18 mouse cellular contexts compared by ENCODE assay signal in the genomic region with DNA sequence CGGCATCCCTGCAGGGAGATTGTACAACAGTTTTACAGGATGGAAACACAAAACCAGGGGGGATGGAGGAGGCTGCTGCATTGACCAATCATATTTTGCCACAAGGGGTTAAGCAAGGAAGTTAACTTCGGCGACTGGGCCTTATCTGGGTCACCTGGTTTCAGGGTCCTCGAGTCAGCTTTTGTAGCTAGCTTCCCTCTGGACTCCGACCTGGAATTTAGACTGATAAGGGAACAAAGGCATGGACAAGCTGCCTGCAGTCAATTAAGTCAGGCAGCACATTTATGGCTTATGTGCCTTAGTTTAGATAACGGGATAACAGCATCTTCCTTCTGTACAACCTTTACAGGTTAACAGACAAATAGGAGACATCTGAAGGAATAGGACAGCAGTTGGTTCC.
"Had no signal": no experiment of that assay in that cellular context is flagged by ENCODE, and none has a peak within 500 bp of the region (broad histone marks: within the 10 kb centered on the region; RNA-seq: fewer than 3 reads in every experiment).

No protein-coding gene starts in this region.

- H3K36me3 ChIP-seq: midbrain, embryonic 12.5 days; neural tube, embryonic 13.5 days; neural tube, embryonic 15.5 days had no signal

- H3K27me3 ChIP-seq: midbrain, embryonic 12.5 days; neural tube, embryonic 13.5 days; neural tube, embryonic 15.5 days had no signal

- H3K9ac ChIP-seq: liver, embryonic 14.5 days; lung, embryonic 14.5 days; midbrain, embryonic 12.5 days; neural tube, embryonic 13.5 days; neural tube, embryonic 15.5 days had no signal

- DNase-seq: lung, adult 18-20 months; lung, embryonic 14.5 days; lung, postnatal 10 days; lung, postnatal 4 days; midbrain, embryonic 14.5 days; retina, postnatal 1 day; right cerebral cortex, adult 18-20 months; right cerebral cortex, postnatal 25 days; right cerebral cortex, postnatal 4 days; spleen, adult 18-20 months; thymus, adult 2 months; thymus, postnatal 25 days had no signal

- ATAC-seq: midbrain, embryonic 16.5 days had no signal

- H3K4me3 ChIP-seq: midbrain, embryonic 12.5 days; myocyte; neural tube, embryonic 13.5 days; neural tube, embryonic 15.5 days had no signal

- H3K27ac ChIP-seq: liver, embryonic 14.5 days; midbrain, embryonic 12.5 days; neural tube, embryonic 13.5 days; neural tube, embryonic 15.5 days had no signal

- H3K9me3 ChIP-seq: midbrain, embryonic 12.5 days; neural tube, embryonic 13.5 days; neural tube, embryonic 15.5 days had no signal

- H3K4me2 ChIP-seq: lung, embryonic 14.5 days; midbrain, embryonic 12.5 days; neural tube, embryonic 13.5 days; neural tube, embryonic 15.5 days had no signal
